Mouse (Mus musculus): Measurements from ENCODE around the gene Stxbp6.

DNA sequence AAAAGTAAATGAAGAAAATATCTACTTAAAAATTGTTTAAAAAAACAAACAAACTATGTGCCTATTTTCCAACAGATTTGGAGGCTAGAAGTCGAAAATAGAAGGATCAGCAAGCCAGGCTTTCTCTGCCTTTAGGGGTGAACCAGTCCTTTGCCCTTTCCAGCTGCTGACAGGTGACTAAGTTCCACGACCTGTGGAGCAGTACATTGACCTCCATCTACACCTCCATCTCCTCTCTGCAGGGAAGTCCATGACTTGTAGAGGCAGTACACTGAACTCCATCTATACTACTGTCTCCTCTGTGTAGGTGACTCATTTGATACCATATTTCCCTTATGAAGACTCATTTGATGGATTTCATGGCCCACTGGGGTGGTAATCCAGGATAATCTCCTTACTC is 78.2 kb downstream of the Stxbp6 start:
- TF ChIP-seq GATA1 (IDR thresholded peaks at IDR 0.05; ENCODE audit: borderline replicate concordance, low read length) (no peak), FLI1 (IDR thresholded peaks at IDR 0.05; ENCODE audit: low read length) (no peak)
